Mouse (Mus musculus) lung, adult 2 months (tissue): ENCODE results near the gene Sap18.

Experiments used
- CTCF ChIP-seq: fragments of 200-500 bp; IDR thresholded peaks from 2 replicates; pipeline ENCODE4 v1.5.1; 2011; ENCODE audit warnings: mild to moderate bottlenecking, low read length, control low read depth; ENCODE audit not compliant: insufficient read depth
- POLR2A ChIP-seq: fragments of 200-500 bp; IDR thresholded peaks from 2 replicates; pipeline ENCODE4 v1.6.1; 2011; ENCODE audit warnings: low read depth, mild to moderate bottlenecking, control low read depth, low read length, borderline replicate concordance; ENCODE audit errors: extremely low read depth

- no peak for TF ChIP-seq CTCF
- TF ChIP-seq POLR2A: peak; percentile 76; the same call in 1 of the 2 replicates
These were observed at the start of gene Sap18 for GRCm38 (mm10) chr14:57797991-57798931.
